Mouse (Mus musculus): ENCODE data around the gene Ptpn5.

- no peak for TF ChIP-seq CTCF (IDR thresholded peaks at IDR 0.05; ENCODE audit: low read depth, low read length)
- no peak for TF ChIP-seq EP300 (IDR thresholded peaks at IDR 0.05; ENCODE audit: insufficient read depth, low read depth, low read length)
- no peak for TF ChIP-seq POLR2A (IDR thresholded peaks at IDR 0.05; ENCODE audit: insufficient read depth, low read length)
Observed at GRCm38 (mm10) chr7:47134570-47134969, 1.1 kb upstream of the Ptpn5 start.

All from ES-Bruce4 (cell line).